Mouse (Mus musculus) neural tube, embryonic 15.5 days (tissue): ENCODE measurements around the gene Ak2. TPM values are rescaled to one million over a fixed set of nuclear protein-coding genes. Genes with fewer than 3 reads are reported as not detected.

Experiments
- ATAC-seq: fragments of 200-750 bp; cut with Nextera tagmentation; 2 replicates; pipeline ENCODE4 v1.8.0; 2017; ENCODE audit warnings: mild to moderate bottlenecking, moderate TSS enrichment, moderate library complexity; ENCODE audit not compliant: low FRiP score
- H3K27ac ChIP-seq: fragments of 300-500 bp; sonication (generic); replicated peaks from 2 replicates; pipeline ENCODE4 v1.5.1; 2015; ENCODE audit warnings: mild to moderate bottlenecking, inconsistent platforms
- H3K27me3 ChIP-seq: fragments of 300-500 bp; sonication (generic); replicated peaks from 2 replicates; pipeline ENCODE4 v1.6.1; 2015; ENCODE audit warnings: inconsistent platforms
- H3K36me3 ChIP-seq: fragments of 300-500 bp; sonication (generic); 2 replicates; pipeline ENCODE4 v1.6.1; 2015; ENCODE audit warnings: inconsistent platforms
- H3K4me1 ChIP-seq: fragments of 300-500 bp; sonication (generic); 2 replicates; pipeline ENCODE4 v1.6.1; 2015; ENCODE audit warnings: inconsistent platforms
- H3K4me2 ChIP-seq: fragments of 300-500 bp; sonication (generic); 2 replicates; pipeline ENCODE4 v1.6.1; 2015; ENCODE audit warnings: inconsistent platforms, mild to moderate bottlenecking, moderate library complexity
- H3K4me3 ChIP-seq: fragments of 300-500 bp; sonication (generic); replicated peaks from 2 replicates; pipeline ENCODE4 v1.5.1; 2015; ENCODE audit warnings: mild to moderate bottlenecking, inconsistent platforms
- H3K9ac ChIP-seq: fragments of 300-500 bp; sonication (generic); replicated peaks from 2 replicates; pipeline ENCODE4 v1.6.1; 2015; ENCODE audit warnings: mild to moderate bottlenecking, inconsistent platforms
- H3K9me3 ChIP-seq: fragments of 300-500 bp; sonication (generic); replicated peaks from 2 replicates; pipeline ENCODE4 v1.6.1; 2016; ENCODE audit warnings: inconsistent platforms
- WGBS: fragments of 180-500 bp; shearing (Covaris S2); methylation state at CpG from one replicate; pipeline ENCODE4 v1.1.7; 2015; ENCODE audit warnings: mixed read lengths; 5-methylcytosine and 5-hydroxymethylcytosine counted together
- polyA plus RNA-seq: library from polyadenylated mRNA; unstranded; fragments of >200 nt; fragmentation: Nextera tagmentation; extraction: Ambion mirVana; gene quantifications from 2 replicates; pipeline ENCODE4 v1.2.1, GENCODE M21; 2015

Ak2 gene
- polyA plus RNA-seq, 1 experiment from 2014 or later, result 90.2 TPM

DNA sequence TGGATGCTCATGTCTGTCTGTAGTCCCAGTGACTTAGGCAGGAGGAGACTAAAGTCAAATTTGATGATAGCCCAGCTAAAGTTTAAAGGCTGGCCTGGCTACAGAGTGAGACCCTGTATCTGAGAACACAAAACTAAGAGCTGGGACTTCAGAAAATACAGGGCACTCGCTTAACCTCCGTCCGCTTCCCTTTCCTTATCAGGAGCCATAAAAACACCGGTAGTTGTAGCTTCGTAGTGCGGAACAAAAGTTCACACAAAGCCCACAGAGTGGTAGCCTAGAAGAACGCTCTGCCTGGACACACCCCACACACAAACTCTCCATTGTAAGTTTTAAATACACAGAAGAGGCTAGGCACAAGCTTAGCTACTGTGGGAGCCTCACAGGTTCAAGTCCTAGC is 3.5 kb downstream of the Ak2 start:
- H3K4me2 ChIP-seq, result no peak overlapping the region

DNA sequence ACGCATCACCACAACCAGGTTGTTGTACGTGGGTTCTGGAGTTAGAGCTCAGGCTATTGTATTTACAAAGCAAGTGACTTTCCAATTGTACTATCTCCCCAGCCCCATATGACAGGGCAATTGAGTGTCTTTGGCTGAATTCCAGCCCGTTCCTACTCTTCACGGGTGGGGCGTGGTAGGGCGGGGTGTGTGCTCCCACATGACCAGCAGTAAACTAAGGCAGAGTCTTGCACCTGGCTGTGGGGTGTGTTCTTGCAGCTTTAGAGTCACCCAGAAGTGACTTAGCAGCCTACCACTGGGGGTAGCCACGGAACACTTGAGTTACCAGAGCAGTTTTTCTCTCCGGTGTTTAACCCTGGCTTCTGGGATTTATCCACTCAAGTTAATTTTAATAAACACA is 5.5 kb downstream of the Ak2 start:
- whole genome bisulfite sequencing, result 56% methylated on average over 8 of the region's 8 CpGs
- Histone ChIP-seq H3K9ac (no peak overlapping the region), H3K4me3 (no peak overlapping the region), H3K27me3 (no peaks in the 10 kb centered on the region), H3K27ac (no peak overlapping the region), H3K36me3 (peaks cover 41% of the 10 kb centered on the region), H3K4me2 (no peak overlapping the region), H3K9me3 (no peaks in the 10 kb centered on the region), H3K4me1 (peaks cover 22% of the 10 kb centered on the region)
- ATAC-seq, result no peak

More for the DNA sequence above, 3.5 kb downstream of the Ak2 start:
- Histone ChIP-seq H3K27ac (no peak overlapping the region), H3K4me1 (peaks cover 22% of the 10 kb centered on the region), H3K9me3 (no peaks in the 10 kb centered on the region), H3K36me3 (peaks cover 21% of the 10 kb centered on the region), H3K27me3 (no peaks in the 10 kb centered on the region), H3K4me3 (no peak overlapping the region), H3K9ac (no peak overlapping the region)
- no peak for ATAC-seq
- WGBS, result 55% methylated on average over 7 of the region's 7 CpGs

DNA sequence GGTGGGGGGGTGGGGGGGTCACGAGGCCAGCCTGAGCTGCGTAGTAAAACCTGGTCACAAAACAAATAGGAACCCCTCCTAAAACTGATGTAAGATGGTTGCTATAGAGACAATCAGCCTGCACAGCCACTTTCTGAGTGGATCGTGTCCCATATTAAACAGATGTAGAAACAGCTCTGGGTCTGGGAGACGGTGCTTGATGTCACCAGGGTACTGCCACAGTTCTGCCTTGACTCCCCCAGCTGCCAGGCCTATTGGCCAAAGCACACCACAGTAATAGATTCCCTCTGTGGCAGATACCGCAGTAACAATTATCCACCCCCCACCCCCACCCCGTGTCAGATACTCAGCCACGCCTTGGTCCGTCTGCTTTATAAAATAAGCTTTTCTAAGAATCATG is 6.6 kb downstream of the Ak2 start:
- Histone ChIP-seq H3K4me3 (no peak overlapping the region), H3K4me1 (peaks cover 20% of the 10 kb centered on the region), H3K36me3 (peaks cover 50% of the 10 kb centered on the region), H3K4me2 (no peak overlapping the region), H3K9ac (no peak overlapping the region), H3K27ac (no peak overlapping the region), H3K9me3 (no peaks in the 10 kb centered on the region), H3K27me3 (no peaks in the 10 kb centered on the region)
- no peak for ATAC-seq
- 82% methylated on average over 8 of the region's 8 CpGs for WGBS

GRCm38 (mm10) chr4:129000786-129001185 is 9.0 kb downstream of the Ak2 start:
- peaks cover 65% of the 10 kb centered on the region for H3K36me3 ChIP-seq
- H3K9me3 ChIP-seq, result no peaks in the 10 kb centered on the region
- ATAC-seq, result no peak
- no peak overlapping the region for H3K4me3 ChIP-seq
- H3K9ac ChIP-seq, result no peak overlapping the region
- H3K27me3 ChIP-seq, result no peaks in the 10 kb centered on the region
- H3K4me2 ChIP-seq, result no peak overlapping the region
- WGBS, result 86% methylated on average over 3 of the region's 3 CpGs
- H3K27ac ChIP-seq, result no peak overlapping the region
- no peaks in the 10 kb centered on the region for H3K4me1 ChIP-seq

DNA sequence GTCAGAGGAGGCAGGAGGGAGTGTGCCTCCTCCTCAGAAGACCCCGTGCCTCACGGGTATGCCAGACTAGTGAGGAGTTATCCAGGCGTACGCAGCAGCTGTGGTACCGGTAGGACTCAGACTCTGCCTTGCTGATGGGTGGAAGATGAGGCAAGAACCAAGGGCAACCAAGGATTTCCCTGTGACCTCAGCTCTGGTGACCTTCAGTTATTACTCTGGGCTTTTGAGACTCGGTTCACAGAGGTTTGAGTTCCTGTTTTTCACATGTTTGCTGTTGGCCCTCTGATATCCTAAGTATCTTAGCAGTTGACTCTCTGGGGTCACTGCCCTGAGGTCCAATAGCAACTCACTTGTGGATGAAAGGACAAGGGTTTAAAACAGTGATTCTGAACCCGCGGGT is 12.0 kb downstream of the Ak2 start:
- H3K9me3 ChIP-seq, result no peaks in the 10 kb centered on the region
- no peak overlapping the region for H3K4me2 ChIP-seq
- no peak overlapping the region for H3K4me3 ChIP-seq
- no peaks in the 10 kb centered on the region for H3K27me3 ChIP-seq
- 90% methylated on average over 8 of the region's 8 CpGs for WGBS
- no peak overlapping the region for H3K27ac ChIP-seq
- peaks cover 73% of the 10 kb centered on the region for H3K36me3 ChIP-seq
- no peaks in the 10 kb centered on the region for H3K4me1 ChIP-seq
- no peak for ATAC-seq
- no peak overlapping the region for H3K9ac ChIP-seq

DNA sequence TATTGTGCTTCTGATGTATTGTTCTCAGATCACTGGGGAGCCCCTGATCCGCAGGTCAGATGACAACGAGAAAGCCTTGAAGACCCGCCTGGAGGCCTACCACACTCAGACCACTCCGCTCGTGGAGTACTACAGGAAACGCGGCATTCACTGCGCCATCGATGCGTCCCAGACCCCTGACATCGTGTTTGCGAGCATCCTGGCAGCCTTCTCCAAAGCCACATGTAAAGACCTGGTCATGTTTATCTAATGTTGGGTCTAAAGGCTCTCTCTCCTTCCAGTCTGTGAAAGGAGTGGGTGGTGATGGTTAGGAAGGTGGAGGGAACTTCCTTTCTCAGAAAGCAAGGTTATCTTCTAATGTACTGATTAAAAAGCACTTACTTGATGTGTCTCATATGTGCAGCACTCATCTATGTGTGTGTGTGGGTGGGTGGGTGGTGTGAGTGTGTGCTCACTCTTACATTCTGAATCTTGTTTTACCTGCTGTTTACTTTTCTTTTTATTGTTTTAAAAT is 16.3 kb downstream of the Ak2 start:
- no peaks in the 10 kb centered on the region for H3K27me3 ChIP-seq
- peaks cover 13% of the 10 kb centered on the region for H3K4me1 ChIP-seq
- H3K9me3 ChIP-seq, result no peaks in the 10 kb centered on the region
- H3K27ac ChIP-seq, result no peak overlapping the region
- no peak for ATAC-seq
- no peak overlapping the region for H3K9ac ChIP-seq
- WGBS, result 89% methylated on average over 12 of the region's 12 CpGs
- H3K36me3 ChIP-seq, result peaks cover 47% of the 10 kb centered on the region
- H3K4me2 ChIP-seq, result no peak overlapping the region
- no peak overlapping the region for H3K4me3 ChIP-seq

GRCm38 (mm10) chr4:129008672-129009071 is 16.9 kb downstream of the Ak2 start:
- Histone ChIP-seq H3K27me3 (no peaks in the 10 kb centered on the region), H3K4me2 (no peak overlapping the region), H3K9me3 (no peaks in the 10 kb centered on the region), H3K36me3 (peaks cover 41% of the 10 kb centered on the region), H3K4me1 (peaks cover 13% of the 10 kb centered on the region), H3K4me3 (no peak overlapping the region), H3K9ac (no peak overlapping the region), H3K27ac (no peak overlapping the region)
- WGBS, result 82% methylated on average over 3 of the region's 3 CpGs
- no peak for ATAC-seq

DNA sequence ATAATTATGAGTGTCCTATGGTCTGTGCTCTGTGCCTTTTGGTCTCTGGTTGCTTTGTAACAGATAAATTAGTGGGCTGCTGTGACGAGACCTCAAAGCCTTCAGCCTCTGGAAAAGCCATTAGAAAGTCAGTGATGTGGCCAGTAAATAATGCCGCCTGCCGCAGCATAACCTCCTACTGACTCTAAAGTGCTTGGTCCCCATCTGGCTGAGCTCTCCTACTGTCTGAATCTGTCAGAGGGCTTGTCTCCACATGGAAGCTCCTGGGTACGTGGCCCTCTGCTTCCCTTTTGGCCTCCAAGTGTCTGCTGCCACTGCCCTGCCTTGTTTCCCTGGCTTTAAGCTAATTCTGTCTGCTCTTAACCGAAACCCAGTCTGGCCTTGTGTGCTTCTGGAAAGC is 17.8 kb downstream of the Ak2 start:
- no peak overlapping the region; the same call in 1 of the 2 replicates for H3K27ac ChIP-seq
- WGBS, result 57% methylated on average over 5 of the region's 5 CpGs
- no peaks in the 10 kb centered on the region for H3K27me3 ChIP-seq
- H3K9ac ChIP-seq, result no peak overlapping the region
- ATAC-seq, result no peak
- no peaks in the 10 kb centered on the region for H3K9me3 ChIP-seq
- H3K36me3 ChIP-seq, result peaks cover 37% of the 10 kb centered on the region
- no peak overlapping the region for H3K4me3 ChIP-seq
- H3K4me2 ChIP-seq, result no peak overlapping the region
- peaks cover 13% of the 10 kb centered on the region for H3K4me1 ChIP-seq

GRCm38 (mm10) chr4:129011604-129012121 is 19.9 kb downstream of the Ak2 start:
- H3K9me3 ChIP-seq, result no peaks in the 10 kb centered on the region
- peaks cover 28% of the 10 kb centered on the region for H3K36me3 ChIP-seq
- H3K4me2 ChIP-seq, result no peak overlapping the region
- peak; percentile 8; the same call in 1 of the 2 replicates for ATAC-seq
- H3K4me1 ChIP-seq, result peaks cover 17% of the 10 kb centered on the region
- peak overlapping the region; percentile 43; the same call in 1 of the 2 replicates for H3K27ac ChIP-seq
- H3K9ac ChIP-seq, result no peak overlapping the region
- WGBS, result 39% methylated on average over 15 of the region's 15 CpGs
- H3K4me3 ChIP-seq, result no peak overlapping the region
- H3K27me3 ChIP-seq, result no peaks in the 10 kb centered on the region

DNA sequence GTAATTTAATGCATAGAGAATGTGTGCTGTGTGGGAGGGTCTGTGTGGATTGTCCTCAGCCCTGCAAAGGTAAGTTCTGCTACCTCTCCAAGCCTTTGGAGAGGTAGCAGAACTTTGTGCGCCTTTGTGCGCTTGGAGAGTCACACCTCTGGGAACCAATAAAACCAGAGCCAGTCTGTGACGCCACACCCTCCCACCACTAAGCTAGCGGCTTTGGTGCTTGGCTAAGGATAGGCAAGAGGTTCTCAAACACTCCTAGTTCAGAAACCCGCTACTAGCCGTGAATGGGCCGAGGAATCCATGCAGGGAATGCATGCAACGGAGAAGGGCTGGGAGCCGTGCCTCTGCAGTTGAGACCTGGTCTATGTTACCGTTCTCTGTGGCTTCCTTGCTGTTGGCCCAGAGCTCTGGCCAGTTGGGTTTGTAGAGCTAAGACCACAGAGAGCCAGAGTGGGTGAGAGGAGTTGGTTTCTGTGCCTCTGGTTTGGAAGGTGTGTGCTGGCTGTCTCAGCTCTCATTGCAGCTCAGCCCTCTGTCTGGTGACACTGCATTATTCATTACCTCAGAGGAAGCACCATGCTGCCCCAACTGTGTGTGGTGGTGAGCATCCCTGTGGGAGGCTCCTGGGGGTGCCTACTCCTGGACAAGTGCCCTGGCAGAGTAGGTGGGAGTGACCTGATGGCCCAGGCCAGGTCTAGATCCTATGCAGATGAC is 21.6 kb downstream of the Ak2 start:
- 58% methylated on average over 10 of the region's 10 CpGs for WGBS
- Histone ChIP-seq H3K9me3 (no peaks in the 10 kb centered on the region), H3K4me1 (peaks cover 17% of the 10 kb centered on the region), H3K36me3 (peaks cover 16% of the 10 kb centered on the region), H3K27me3 (no peaks in the 10 kb centered on the region), H3K9ac (no peak overlapping the region), H3K27ac (no peak overlapping the region), H3K4me3 (no peak overlapping the region), H3K4me2 (no peak overlapping the region)
- ATAC-seq, result no peak

GRCm38 (mm10) chr4:129016329-129016728 is 24.6 kb downstream of the Ak2 start:
- no peaks in the 10 kb centered on the region for H3K9me3 ChIP-seq
- H3K4me3 ChIP-seq, result no peak overlapping the region
- H3K4me2 ChIP-seq, result no peak overlapping the region
- ATAC-seq, result no peak
- peaks cover 33% of the 10 kb centered on the region for H3K4me1 ChIP-seq
- no peak overlapping the region for H3K27ac ChIP-seq
- H3K27me3 ChIP-seq, result no peaks in the 10 kb centered on the region
- no peak overlapping the region for H3K9ac ChIP-seq
- WGBS, result 29% methylated on average over 4 of the region's 4 CpGs
- H3K36me3 ChIP-seq, result no peaks in the 10 kb centered on the region

DNA sequence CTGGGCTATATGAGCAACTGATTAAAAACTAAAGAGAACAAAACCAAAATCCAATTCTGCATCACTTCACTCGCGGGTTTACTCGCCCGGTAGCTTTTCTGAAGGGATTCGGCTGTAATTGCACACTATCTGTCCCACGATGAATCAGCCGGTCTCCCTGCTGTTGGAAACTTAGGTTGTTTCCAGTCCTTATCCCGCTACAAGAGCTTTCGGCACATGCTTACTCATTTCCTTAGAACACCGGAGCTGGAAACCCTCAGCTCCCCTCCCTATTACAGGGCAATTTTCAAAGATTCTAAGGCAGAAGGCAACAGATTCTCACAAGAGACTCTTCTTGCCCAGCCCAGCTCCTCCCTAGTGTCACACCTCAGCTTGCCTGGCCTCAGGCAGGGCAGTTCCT is 25.4 kb downstream of the Ak2 start:
- H3K36me3 ChIP-seq, result no peaks in the 10 kb centered on the region
- no peak overlapping the region for H3K4me2 ChIP-seq
- WGBS, result 86% methylated on average over 10 of the region's 10 CpGs
- no peak overlapping the region for H3K9ac ChIP-seq
- no peaks in the 10 kb centered on the region for H3K9me3 ChIP-seq
- H3K27ac ChIP-seq, result no peak overlapping the region
- no peak overlapping the region for H3K4me3 ChIP-seq
- H3K27me3 ChIP-seq, result no peaks in the 10 kb centered on the region
- ATAC-seq, result no peak
- peaks cover 26% of the 10 kb centered on the region for H3K4me1 ChIP-seq
